In genomic region chr10:69275811-69276775, GRCm38 (mm10) we compare ENCODE assay signal across 19 mouse cellular contexts.
DNase-seq lines count a peak whose midpoint lies in the region; ATAC-seq and TF ChIP-seq lines count a peak whose summit lies in the region.
"Had no signal": no experiment of that assay in that cellular context is flagged by ENCODE, and none has a peak within 500 bp of the region (broad histone marks: within the 10 kb centered on the region; RNA-seq: fewer than 3 reads in every experiment).

No protein-coding gene starts in this region.

- H3K36me3 ChIP-seq in heart, embryonic 16.5 days (ENCODE audit: control insufficient read depth, insufficient read depth) = peaks cover 32% of the 10 kb centered on the region
- H3K36me3 ChIP-seq in heart, embryonic 10.5 days = peaks cover 46% of the 10 kb centered on the region
- peaks cover 9% of the 10 kb centered on the region for H3K36me3 ChIP-seq in lung, embryonic 16.5 days (ENCODE audit: control insufficient read depth, insufficient read depth, low read length)

- no peak overlapping the region for H3K4me2 ChIP-seq in heart, embryonic 16.5 days (ENCODE audit: low read depth, low read length)
- H3K4me2 ChIP-seq in lung, embryonic 16.5 days (ENCODE audit: low read depth, low read length) = no peak overlapping the region
- H3K4me2 ChIP-seq: neural tube, embryonic 15.5 days had no signal

- no peak for TF ChIP-seq CTCF in gastrocnemius, adult 2 months (IDR thresholded peaks at IDR 0.05)

- DNase-seq in gastrocnemius, adult 2 months = no peak
- DNase-seq in gastrocnemius, postnatal 10 days = no peak
- DNase-seq in heart, embryonic 10.5 days (ENCODE audit: low spot score) = no peak
- no peak for DNase-seq in lung, postnatal 14 days
- peak; percentile 53 for DNase-seq in lung, postnatal 36 days
- DNase-seq in thymus, adult 18-20 months = no peak
- DNase-seq: adrenal gland, postnatal 14 days; cerebellum, adult 11 months; cerebellum, postnatal 25 days; kidney, adult 2 months; kidney, postnatal 14 days; liver, postnatal 0 days; thymus, postnatal 4 days had no signal

- peaks cover 35% of the 10 kb centered on the region for H3K4me1 ChIP-seq in heart, embryonic 16.5 days (ENCODE audit: control insufficient read depth, insufficient read depth, low read length)
- H3K4me1 ChIP-seq in heart, embryonic 10.5 days = peaks cover 36% of the 10 kb centered on the region
- H3K4me1 ChIP-seq in lung, embryonic 16.5 days (replicated peaks; ENCODE audit: control insufficient read depth, insufficient read depth, low read length) = peaks cover 6% of the 10 kb centered on the region; the same call in 1 of the 2 replicates
- H3K4me1 ChIP-seq: megakaryocyte, embryonic 14.5 days had no signal

- WGBS in heart, embryonic 16.5 days = 64% methylated on average over 12 of the region's 12 CpGs
- WGBS in heart, embryonic 10.5 days = 71% methylated on average over 12 of the region's 12 CpGs
- 67% methylated on average over 12 of the region's 12 CpGs for WGBS in lung, embryonic 16.5 days

- H3K9me3 ChIP-seq in heart, embryonic 16.5 days (replicated peaks; ENCODE audit: control insufficient read depth, low read length) = no peaks in the 10 kb centered on the region
- H3K9me3 ChIP-seq in heart, embryonic 10.5 days = no peaks in the 10 kb centered on the region
- H3K9me3 ChIP-seq in lung, embryonic 16.5 days (ENCODE audit: control insufficient read depth, low read length) = peaks cover 3% of the 10 kb centered on the region; the same call in 1 of the 2 replicates
- H3K9me3 ChIP-seq: limb, embryonic 10.5 days; neural tube, embryonic 15.5 days had no signal

- intact Hi-C loops in gastrocnemius, adult 2 months (cut with DNase I) = no loop called here

- no peak overlapping the region for H3K9ac ChIP-seq in heart, embryonic 16.5 days (ENCODE audit: low read length)
- H3K9ac ChIP-seq in lung, embryonic 16.5 days (ENCODE audit: low read length) = no peak overlapping the region
- H3K9ac ChIP-seq: liver, postnatal 0 days; neural tube, embryonic 15.5 days had no signal

- 0 out of 2 replicates have a peak, but pooled peaks have one; percentile 15 for ATAC-seq in heart, embryonic 16.5 days (replicated peaks; ENCODE audit: extremely low read depth, insufficient read depth, low FRiP score)
- ATAC-seq in lung, embryonic 16.5 days (ENCODE audit: low read depth) = peak; percentile 61
- ATAC-seq: liver, postnatal 0 days; midbrain, embryonic 16.5 days had no signal

- no peak overlapping the region for H3K4me3 ChIP-seq in gastrocnemius, adult 2 months
- no peak overlapping the region for H3K4me3 ChIP-seq in heart, embryonic 16.5 days (ENCODE audit: low read length)
- H3K4me3 ChIP-seq in heart, embryonic 10.5 days = no peak overlapping the region
- no peak overlapping the region for H3K4me3 ChIP-seq in lung, embryonic 16.5 days (ENCODE audit: low read length)
- H3K4me3 ChIP-seq: limb, embryonic 10.5 days; neural tube, embryonic 15.5 days had no signal

- no peaks in the 10 kb centered on the region for H3K27me3 ChIP-seq in heart, embryonic 16.5 days (ENCODE audit: control insufficient read depth, insufficient read depth, low read length)
- no peaks in the 10 kb centered on the region for H3K27me3 ChIP-seq in heart, embryonic 10.5 days (ENCODE audit: insufficient read depth, poor library complexity, severe bottlenecking)
- no peaks in the 10 kb centered on the region for H3K27me3 ChIP-seq in lung, embryonic 16.5 days (ENCODE audit: control insufficient read depth, insufficient read depth, low read depth, low read length)
- H3K27me3 ChIP-seq: megakaryocyte, embryonic 14.5 days; neural tube, embryonic 15.5 days had no signal

- H3K27ac ChIP-seq in gastrocnemius, adult 2 months = peak overlapping the region; percentile 77
- H3K27ac ChIP-seq in heart, embryonic 16.5 days (ENCODE audit: low read length) = peak overlapping the region; percentile 68
- no peak overlapping the region for H3K27ac ChIP-seq in heart, embryonic 10.5 days
- H3K27ac ChIP-seq in lung, embryonic 16.5 days (ENCODE audit: low read length) = 0 out of 2 replicates have a peak overlapping the region, but pooled peaks have one; percentile 6
- H3K27ac ChIP-seq: limb, embryonic 10.5 days; neural tube, embryonic 15.5 days had no signal
